Mouse (Mus musculus): Measurements from ENCODE around the gene Mgmt. TPM values are rescaled to one million over a fixed set of nuclear protein-coding genes. Genes with fewer than 3 reads are reported as not detected.

Mgmt gene
- total and polyA plus RNA-seq, 2 experiments from 2014 or later = 5.4 to 6.4 TPM

DNA sequence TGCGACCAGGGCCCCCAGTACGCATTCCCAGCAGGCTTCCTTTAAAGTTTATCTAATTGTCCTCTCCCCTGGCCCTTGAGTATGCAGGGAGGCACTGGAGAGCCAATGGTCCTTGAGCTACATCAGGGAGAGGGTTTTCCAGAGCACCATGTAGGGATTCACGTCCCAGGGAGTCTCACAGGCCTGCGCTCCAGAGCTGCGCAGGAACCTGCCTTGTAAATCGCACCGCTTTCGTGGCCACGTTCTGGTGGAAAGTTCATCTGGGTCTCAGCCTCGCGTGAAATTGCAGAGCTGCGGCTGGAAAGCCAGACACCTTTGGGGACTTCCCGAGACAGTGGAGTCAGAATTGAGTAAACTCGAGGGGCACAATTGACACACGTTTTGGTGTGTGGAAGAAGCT lies 103.0 kb downstream of the Mgmt start:
- H3K4me2 ChIP-seq (ENCODE audit: low read depth, low read length) = no peak overlapping the region
- no peak overlapping the region for H3K27ac ChIP-seq (ENCODE audit: low read depth)
- 85% methylated on average over 15 of the region's 15 CpGs for WGBS
- H3K4me1 ChIP-seq (ENCODE audit: control insufficient read depth, insufficient read depth) = no peaks in the 10 kb centered on the region
- ATAC-seq (ENCODE audit: insufficient read depth, low read depth) (no peak), DNase-seq (ENCODE audit: low spot score) (no peak)
- peaks cover 4% of the 10 kb centered on the region; the same call in 1 of the 2 replicates for H3K27me3 ChIP-seq (ENCODE audit: control insufficient read depth, insufficient read depth, low read length)
- no peaks in the 10 kb centered on the region for H3K36me3 ChIP-seq (replicated peaks; ENCODE audit: control insufficient read depth, insufficient read depth, low read length)
- no peak overlapping the region for H3K9ac ChIP-seq (replicated peaks; ENCODE audit: low read depth, low read length)
- no peaks in the 10 kb centered on the region for H3K9me3 ChIP-seq (replicated peaks; ENCODE audit: control insufficient read depth, low read length)
- no peak overlapping the region for H3K4me3 ChIP-seq (ENCODE audit: low read depth, low read length)
- no peak for TF ChIP-seq CTCF (IDR thresholded peaks at IDR 0.05; ENCODE audit: low read depth)
- TF ChIP-seq EP300 (IDR thresholded peaks at IDR 0.05; ENCODE audit: low read depth) = no peak

DNA sequence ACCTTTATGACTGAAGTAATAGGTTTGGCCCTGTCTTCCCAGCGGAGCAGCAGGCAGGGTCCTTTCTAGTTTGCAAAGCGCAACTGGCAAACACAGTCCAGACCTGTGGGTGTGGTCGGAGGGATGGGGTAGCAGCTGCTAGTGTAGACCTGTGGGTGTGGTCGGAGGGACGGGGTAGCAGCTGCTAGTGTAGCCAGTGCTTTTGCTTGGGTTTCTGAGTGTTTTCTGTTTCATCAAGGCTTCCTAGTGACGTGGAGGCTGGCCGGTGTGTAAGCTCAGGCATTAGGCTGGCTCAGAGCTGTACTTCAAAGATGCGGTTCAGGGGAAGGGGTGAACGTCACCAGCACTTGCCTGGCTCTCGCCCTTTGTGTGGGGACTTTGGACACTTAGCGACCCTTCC lies 106.3 kb downstream of the Mgmt start:
- H3K27me3 ChIP-seq (ENCODE audit: control insufficient read depth, insufficient read depth, low read length) = peaks cover 4% of the 10 kb centered on the region; the same call in 1 of the 2 replicates
- WGBS = 86% methylated on average over 11 of the region's 11 CpGs
- no peak overlapping the region for H3K4me3 ChIP-seq (ENCODE audit: low read depth, low read length)
- DNase-seq (ENCODE audit: low spot score) (no peak), ATAC-seq (ENCODE audit: insufficient read depth, low read depth) (no peak)
- no peak for TF ChIP-seq EP300 (IDR thresholded peaks at IDR 0.05; ENCODE audit: low read depth)
- TF ChIP-seq CTCF (IDR thresholded peaks at IDR 0.05; ENCODE audit: low read depth) = no peak
- H3K27ac ChIP-seq (ENCODE audit: low read depth) = no peak overlapping the region
- H3K36me3 ChIP-seq (replicated peaks; ENCODE audit: control insufficient read depth, insufficient read depth, low read length) = no peaks in the 10 kb centered on the region
- H3K9ac ChIP-seq (replicated peaks; ENCODE audit: low read depth, low read length) = no peak overlapping the region
- no peaks in the 10 kb centered on the region for H3K4me1 ChIP-seq (ENCODE audit: control insufficient read depth, insufficient read depth)
- no peak overlapping the region for H3K4me2 ChIP-seq (ENCODE audit: low read depth, low read length)
- H3K9me3 ChIP-seq (replicated peaks; ENCODE audit: control insufficient read depth, low read length) = no peaks in the 10 kb centered on the region

GRCm38 (mm10) chr7:137001215-137001614 lies 106.8 kb downstream of the Mgmt start:
- no peaks in the 10 kb centered on the region for H3K4me1 ChIP-seq (ENCODE audit: control insufficient read depth, insufficient read depth)
- H3K27ac ChIP-seq (ENCODE audit: low read depth) = no peak overlapping the region
- DNase-seq (ENCODE audit: low spot score) = no peak
- no peaks in the 10 kb centered on the region for H3K9me3 ChIP-seq (replicated peaks; ENCODE audit: control insufficient read depth, low read length)
- no peak for ATAC-seq (ENCODE audit: insufficient read depth, low read depth)
- H3K4me3 ChIP-seq (ENCODE audit: low read depth, low read length) = no peak overlapping the region
- no peak overlapping the region for H3K9ac ChIP-seq (replicated peaks; ENCODE audit: low read depth, low read length)
- H3K27me3 ChIP-seq (ENCODE audit: control insufficient read depth, insufficient read depth, low read length) = peaks cover 3% of the 10 kb centered on the region; the same call in 1 of the 2 replicates
- H3K36me3 ChIP-seq (replicated peaks; ENCODE audit: control insufficient read depth, insufficient read depth, low read length) = no peaks in the 10 kb centered on the region
- H3K4me2 ChIP-seq (ENCODE audit: low read depth, low read length) = no peak overlapping the region
- 82% methylated on average over 15 of the region's 15 CpGs for WGBS
- TF ChIP-seq EP300 (IDR thresholded peaks at IDR 0.05; ENCODE audit: low read depth) (no peak), CTCF (IDR thresholded peaks at IDR 0.05; ENCODE audit: low read depth) (no peak)

DNA sequence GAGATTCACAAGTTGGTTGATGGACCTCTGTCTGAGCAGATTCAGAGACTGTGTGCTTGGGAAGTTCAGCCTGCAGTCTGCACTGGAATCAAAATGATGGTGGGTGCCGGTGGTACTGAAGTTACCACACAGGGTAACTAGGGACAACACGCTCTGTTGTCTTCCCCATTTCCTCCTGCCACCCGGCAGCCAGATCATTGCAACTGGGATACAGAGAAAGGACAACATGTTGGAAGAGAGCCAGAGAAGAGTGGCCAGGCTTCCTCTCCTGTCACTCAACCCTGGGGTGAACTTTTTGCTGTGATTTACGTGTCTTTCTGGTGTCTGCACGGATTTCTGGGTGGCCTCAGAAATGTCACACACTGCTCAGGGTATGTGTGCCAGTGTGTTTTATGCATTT lies 107.4 kb downstream of the Mgmt start:
- Histone ChIP-seq H3K27me3 (ENCODE audit: control insufficient read depth, insufficient read depth, low read length) (no peaks in the 10 kb centered on the region; the same call in 1 of the 2 replicates), H3K4me1 (ENCODE audit: control insufficient read depth, insufficient read depth) (no peaks in the 10 kb centered on the region), H3K9me3 (replicated peaks; ENCODE audit: control insufficient read depth, low read length) (no peaks in the 10 kb centered on the region), H3K36me3 (replicated peaks; ENCODE audit: control insufficient read depth, insufficient read depth, low read length) (no peaks in the 10 kb centered on the region), H3K9ac (replicated peaks; ENCODE audit: low read depth, low read length) (no peak overlapping the region), H3K27ac (ENCODE audit: low read depth) (no peak overlapping the region), H3K4me3 (ENCODE audit: low read depth, low read length) (no peak overlapping the region), H3K4me2 (ENCODE audit: low read depth, low read length) (no peak overlapping the region)
- no peak for ATAC-seq (ENCODE audit: insufficient read depth, low read depth)
- 16% methylated on average over 5 of the region's 5 CpGs for WGBS
- peak; percentile 22 for DNase-seq (ENCODE audit: low spot score)
- TF ChIP-seq EP300 (IDR thresholded peaks at IDR 0.05; ENCODE audit: low read depth) (no peak), CTCF (IDR thresholded peaks at IDR 0.05; ENCODE audit: low read depth) (no peak)

GRCm38 (mm10) chr7:137002431-137002830 lies 108.0 kb downstream of the Mgmt start:
- Histone ChIP-seq H3K9me3 (replicated peaks; ENCODE audit: control insufficient read depth, low read length) (no peaks in the 10 kb centered on the region), H3K4me2 (ENCODE audit: low read depth, low read length) (no peak overlapping the region), H3K4me1 (ENCODE audit: control insufficient read depth, insufficient read depth) (no peaks in the 10 kb centered on the region), H3K4me3 (ENCODE audit: low read depth, low read length) (no peak overlapping the region), H3K27ac (ENCODE audit: low read depth) (no peak overlapping the region), H3K27me3 (ENCODE audit: control insufficient read depth, insufficient read depth, low read length) (no peaks in the 10 kb centered on the region; the same call in 1 of the 2 replicates), H3K36me3 (replicated peaks; ENCODE audit: control insufficient read depth, insufficient read depth, low read length) (no peaks in the 10 kb centered on the region), H3K9ac (replicated peaks; ENCODE audit: low read depth, low read length) (no peak overlapping the region)
- TF ChIP-seq CTCF (IDR thresholded peaks at IDR 0.05; ENCODE audit: low read depth) = no peak
- no peak for TF ChIP-seq EP300 (IDR thresholded peaks at IDR 0.05; ENCODE audit: low read depth)
- WGBS = 67% methylated on average over 3 of the region's 3 CpGs
- no peak for ATAC-seq (ENCODE audit: insufficient read depth, low read depth)
- no peak for DNase-seq (ENCODE audit: low spot score)

DNA sequence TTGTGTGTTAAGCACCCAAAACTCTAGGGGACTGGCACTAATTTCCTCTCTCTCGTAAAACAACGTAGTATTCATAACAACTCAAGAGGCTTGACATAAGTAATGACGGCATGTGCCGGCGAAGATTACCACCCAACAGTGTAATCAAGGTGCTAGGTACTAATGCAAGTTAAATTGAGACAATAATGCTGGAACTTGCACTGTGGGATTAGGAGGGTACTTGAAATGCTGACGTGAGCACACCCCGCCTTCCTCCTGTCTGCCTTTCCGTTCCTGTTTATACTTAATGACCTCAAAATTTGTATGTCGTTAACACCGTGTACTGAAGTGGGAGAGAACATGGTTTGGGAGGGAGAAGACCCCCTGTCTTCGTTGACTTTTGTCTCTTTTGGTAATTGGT lies 110.9 kb downstream of the Mgmt start:
- H3K4me3 ChIP-seq (ENCODE audit: low read depth, low read length) = no peak overlapping the region
- WGBS = 69% methylated on average over 11 of the region's 11 CpGs
- H3K36me3 ChIP-seq (replicated peaks; ENCODE audit: control insufficient read depth, insufficient read depth, low read length) = no peaks in the 10 kb centered on the region
- TF ChIP-seq CTCF (IDR thresholded peaks at IDR 0.05; ENCODE audit: low read depth) (no peak), EP300 (IDR thresholded peaks at IDR 0.05; ENCODE audit: low read depth) (no peak)
- H3K9me3 ChIP-seq (replicated peaks; ENCODE audit: control insufficient read depth, low read length) = no peaks in the 10 kb centered on the region
- H3K27ac ChIP-seq (ENCODE audit: low read depth) = no peak overlapping the region
- no peak overlapping the region for H3K9ac ChIP-seq (replicated peaks; ENCODE audit: low read depth, low read length)
- no peak overlapping the region for H3K4me2 ChIP-seq (ENCODE audit: low read depth, low read length)
- DNase-seq (ENCODE audit: low spot score) (no peak), ATAC-seq (ENCODE audit: insufficient read depth, low read depth) (no peak)
- H3K27me3 ChIP-seq (ENCODE audit: control insufficient read depth, insufficient read depth, low read length) = no peaks in the 10 kb centered on the region; the same call in 1 of the 2 replicates
- H3K4me1 ChIP-seq (ENCODE audit: control insufficient read depth, insufficient read depth) = 0 out of 2 replicates have a peak, but pooled peaks cover 5% of the 10 kb centered on the region

Measured in heart, postnatal 0 days (tissue).